Mouse (Mus musculus): ENCODE measurements around the gene B4galt1. TPM values are rescaled to one million over a fixed set of nuclear protein-coding genes. Genes with fewer than 3 reads are reported as not detected.

The B4galt1 gene
- polyA plus RNA-seq, 1 experiment from 2014 or later: 60.6 TPM

- Histone ChIP-seq H3K9ac (ENCODE audit: low read length) (no peak overlapping the region), H3K9me3 (ENCODE audit: control insufficient read depth, low read length) (no peaks in the 10 kb centered on the region), H3K4me3 (ENCODE audit: control insufficient read depth in 1 of 2, insufficient read depth in 1 of 2, low read depth in 1 of 2, low read length in 2 of 2) (no peak overlapping the region), H3K36me3 (ENCODE audit: control insufficient read depth, insufficient read depth, low read length) (peaks cover 2% of the 10 kb centered on the region; the same call in 1 of the 2 replicates), H3K4me1 (ENCODE audit: control insufficient read depth in 2 of 2, insufficient read depth in 2 of 2, low read length in 2 of 2) (peaks cover 43 to 74% of the 10 kb centered on the region in 2 experiments), H3K27me3 (ENCODE audit: control insufficient read depth, insufficient read depth, low read length) (no peaks in the 10 kb centered on the region), H3K4me2 (ENCODE audit: low read length) (peak overlapping the region; percentile 75), H3K27ac (replicated peaks in 1 of 2; ENCODE audit: control insufficient read depth in 1 of 2, insufficient read depth in 1 of 2, low read depth in 2 of 2, low read length in 2 of 2) (peak overlapping the region; percentile 42 to 97)
- ATAC-seq (ENCODE audit: insufficient number of reproducible peaks, insufficient read depth, low FRiP score, low read depth): no peak
- 48% methylated on average over 3 of the region's 3 CpGs for WGBS
Measured at GRCm38 (mm10) chr4:40849518-40849917, 4.3 kb downstream of the B4galt1 start.

GRCm38 (mm10) chr4:40848246-40848645, 5.6 kb downstream of the B4galt1 start:
- H3K4me1 ChIP-seq (ENCODE audit: control insufficient read depth in 2 of 2, insufficient read depth in 2 of 2, low read length in 2 of 2): peaks cover 50 to 85% of the 10 kb centered on the region in 2 experiments
- ATAC-seq (ENCODE audit: insufficient number of reproducible peaks, insufficient read depth, low FRiP score, low read depth): no peak
- peak overlapping the region in 1 of 2 experiments; percentile 95; a peak in 2 of 4 replicates for H3K27ac ChIP-seq (replicated peaks in 1 of 2; ENCODE audit: control insufficient read depth in 1 of 2, insufficient read depth in 1 of 2, low read depth in 2 of 2, low read length in 2 of 2)
- 0 out of 2 replicates have a peak overlapping the region, but pooled peaks have one; percentile 41 for H3K4me2 ChIP-seq (ENCODE audit: low read length)
- H3K4me3 ChIP-seq (ENCODE audit: control insufficient read depth in 1 of 2, insufficient read depth in 1 of 2, low read depth in 1 of 2, low read length in 2 of 2): no peak overlapping the region
- H3K27me3 ChIP-seq (ENCODE audit: control insufficient read depth, insufficient read depth, low read length): no peaks in the 10 kb centered on the region
- H3K9me3 ChIP-seq (ENCODE audit: control insufficient read depth, low read length): no peaks in the 10 kb centered on the region
- peaks cover 7% of the 10 kb centered on the region; the same call in 1 of the 2 replicates for H3K36me3 ChIP-seq (ENCODE audit: control insufficient read depth, insufficient read depth, low read length)
- no peak overlapping the region for H3K9ac ChIP-seq (ENCODE audit: low read length)
- 84% methylated on average over 8 of the region's 8 CpGs for WGBS

- Histone ChIP-seq H3K4me2 (ENCODE audit: low read length) (peak overlapping the region; percentile 41), H3K27me3 (ENCODE audit: control insufficient read depth, insufficient read depth, low read length) (no peaks in the 10 kb centered on the region), H3K27ac (replicated peaks in 1 of 2; ENCODE audit: control insufficient read depth in 1 of 2, insufficient read depth in 1 of 2, low read depth in 2 of 2, low read length in 2 of 2) (peak overlapping the region; percentile 66 to 95), H3K4me1 (ENCODE audit: control insufficient read depth in 2 of 2, insufficient read depth in 2 of 2, low read length in 2 of 2) (peaks cover 53 to 96% of the 10 kb centered on the region in 2 experiments), H3K36me3 (ENCODE audit: control insufficient read depth, insufficient read depth, low read length) (peaks cover 7% of the 10 kb centered on the region; the same call in 1 of the 2 replicates), H3K9ac (ENCODE audit: low read length) (peak overlapping the region; percentile 55), H3K9me3 (ENCODE audit: control insufficient read depth, low read length) (no peaks in the 10 kb centered on the region), H3K4me3 (ENCODE audit: control insufficient read depth in 1 of 2, insufficient read depth in 1 of 2, low read depth in 1 of 2, low read length in 2 of 2) (no peak overlapping the region)
- no peak for ATAC-seq (ENCODE audit: insufficient number of reproducible peaks, insufficient read depth, low FRiP score, low read depth)
- WGBS: 56% methylated on average over 4 of the region's 4 CpGs
Measured at GRCm38 (mm10) chr4:40847160-40847559, 6.6 kb downstream of the B4galt1 start.

- no peak for ATAC-seq (ENCODE audit: insufficient number of reproducible peaks, insufficient read depth, low FRiP score, low read depth)
- 30% methylated on average over 7 of the region's 7 CpGs for WGBS
Measured at GRCm38 (mm10) chr4:40846143-40846931, 7.5 kb downstream of the B4galt1 start.

GRCm38 (mm10) chr4:40844811-40845751, 8.7 kb downstream of the B4galt1 start:
- Histone ChIP-seq H3K9ac (ENCODE audit: low read length) (peak overlapping the region; percentile 58; the same call in 1 of the 2 replicates), H3K27me3 (ENCODE audit: control insufficient read depth, insufficient read depth, low read length) (no peaks in the 10 kb centered on the region), H3K4me1 (ENCODE audit: control insufficient read depth in 2 of 2, insufficient read depth in 2 of 2, low read length in 2 of 2) (peaks cover 47 to 99% of the 10 kb centered on the region in 2 experiments), H3K4me2 (ENCODE audit: low read length) (peak overlapping the region; percentile 39), H3K27ac (replicated peaks in 1 of 2; ENCODE audit: control insufficient read depth in 1 of 2, insufficient read depth in 1 of 2, low read depth in 2 of 2, low read length in 2 of 2) (peak overlapping the region; percentile 84 to 95), H3K9me3 (ENCODE audit: control insufficient read depth, low read length) (no peaks in the 10 kb centered on the region), H3K4me3 (ENCODE audit: control insufficient read depth in 1 of 2, insufficient read depth in 1 of 2, low read depth in 1 of 2, low read length in 2 of 2) (no peak overlapping the region), H3K36me3 (ENCODE audit: control insufficient read depth, insufficient read depth, low read length) (peaks cover 10% of the 10 kb centered on the region; the same call in 1 of the 2 replicates)
- peak; percentile 42 for ATAC-seq (ENCODE audit: insufficient number of reproducible peaks, insufficient read depth, low FRiP score, low read depth)
- WGBS: 29% methylated on average over 12 of the region's 12 CpGs

More at GRCm38 (mm10) chr4:40846143-40846931, 7.5 kb downstream of the B4galt1 start:
- Histone ChIP-seq H3K27ac (replicated peaks in 1 of 2; ENCODE audit: control insufficient read depth in 1 of 2, insufficient read depth in 1 of 2, low read depth in 2 of 2, low read length in 2 of 2) (peak overlapping the region; percentile 42 to 95; a peak in 3 of 4 replicates), H3K27me3 (ENCODE audit: control insufficient read depth, insufficient read depth, low read length) (no peaks in the 10 kb centered on the region), H3K9me3 (ENCODE audit: control insufficient read depth, low read length) (no peaks in the 10 kb centered on the region), H3K9ac (ENCODE audit: low read length) (peak overlapping the region; percentile 55), H3K4me1 (ENCODE audit: control insufficient read depth in 2 of 2, insufficient read depth in 2 of 2, low read length in 2 of 2) (peaks cover 53 to 99% of the 10 kb centered on the region in 2 experiments), H3K36me3 (ENCODE audit: control insufficient read depth, insufficient read depth, low read length) (peaks cover 7% of the 10 kb centered on the region; the same call in 1 of the 2 replicates), H3K4me3 (ENCODE audit: control insufficient read depth in 1 of 2, insufficient read depth in 1 of 2, low read depth in 1 of 2, low read length in 2 of 2) (no peak overlapping the region), H3K4me2 (ENCODE audit: low read length) (peak overlapping the region; percentile 41)

- peak overlapping the region; percentile 39 for H3K4me2 ChIP-seq (ENCODE audit: low read length)
- H3K4me1 ChIP-seq (ENCODE audit: control insufficient read depth in 2 of 2, insufficient read depth in 2 of 2, low read length in 2 of 2): peaks cover 46 to 99% of the 10 kb centered on the region in 2 experiments
- H3K4me3 ChIP-seq (ENCODE audit: control insufficient read depth in 1 of 2, insufficient read depth in 1 of 2, low read depth in 1 of 2, low read length in 2 of 2): no peak overlapping the region
- H3K27me3 ChIP-seq (ENCODE audit: control insufficient read depth, insufficient read depth, low read length): no peaks in the 10 kb centered on the region
- H3K9ac ChIP-seq (ENCODE audit: low read length): peak overlapping the region; percentile 58
- H3K9me3 ChIP-seq (ENCODE audit: control insufficient read depth, low read length): no peaks in the 10 kb centered on the region
- WGBS: 3% methylated on average over 5 of the region's 5 CpGs
- ATAC-seq (ENCODE audit: insufficient number of reproducible peaks, insufficient read depth, low FRiP score, low read depth): peak; percentile 73
- peak overlapping the region; percentile 84 to 95 for H3K27ac ChIP-seq (replicated peaks in 1 of 2; ENCODE audit: control insufficient read depth in 1 of 2, insufficient read depth in 1 of 2, low read depth in 2 of 2, low read length in 2 of 2)
- peaks cover 11% of the 10 kb centered on the region; the same call in 1 of the 2 replicates for H3K36me3 ChIP-seq (ENCODE audit: control insufficient read depth, insufficient read depth, low read length)
Measured at GRCm38 (mm10) chr4:40844251-40844721, 9.5 kb downstream of the B4galt1 start.

GRCm38 (mm10) chr4:40843726-40844125, 10.1 kb downstream of the B4galt1 start:
- Histone ChIP-seq H3K4me1 (ENCODE audit: control insufficient read depth in 2 of 2, insufficient read depth in 2 of 2, low read length in 2 of 2) (peaks cover 52 to 99% of the 10 kb centered on the region in 2 experiments), H3K36me3 (ENCODE audit: control insufficient read depth, insufficient read depth, low read length) (peaks cover 11% of the 10 kb centered on the region; the same call in 1 of the 2 replicates), H3K9ac (ENCODE audit: low read length) (peak overlapping the region; percentile 58), H3K9me3 (ENCODE audit: control insufficient read depth, low read length) (no peaks in the 10 kb centered on the region), H3K27me3 (ENCODE audit: control insufficient read depth, insufficient read depth, low read length) (no peaks in the 10 kb centered on the region), H3K4me3 (ENCODE audit: control insufficient read depth in 1 of 2, insufficient read depth in 1 of 2, low read depth in 1 of 2, low read length in 2 of 2) (no peak overlapping the region), H3K4me2 (ENCODE audit: low read length) (peak overlapping the region; percentile 39), H3K27ac (replicated peaks in 1 of 2; ENCODE audit: control insufficient read depth in 1 of 2, insufficient read depth in 1 of 2, low read depth in 2 of 2, low read length in 2 of 2) (peak overlapping the region; percentile 84 to 95)
- 0 out of 2 replicates have a peak, but pooled peaks have one; percentile 2 for ATAC-seq (ENCODE audit: insufficient number of reproducible peaks, insufficient read depth, low FRiP score, low read depth)
- WGBS: 25% methylated on average over 8 of the region's 8 CpGs

All from heart, embryonic 14.5 days (tissue).